Mouse (Mus musculus) urinary bladder, postnatal 36 days (tissue): ENCODE results near the gene Srrm4.

ENCODE experiments used
- DNase-seq, 2 experiments: peaks; one replicate each; pipeline ENCODE4 v3.0.0; 2022; ENCODE audit warnings: low spot score in 2 of 2, mixed read lengths in 1 of 2

The Srrm4 gene

GRCm38 (mm10) chr5:116553106-116553505 is 38.5 kb downstream of the Srrm4 start:
- DNase-seq = no peak

- DNase-seq = no peak
These were observed 39.0 kb downstream of the Srrm4 start for GRCm38 (mm10) chr5:116552584-116552983.

- DNase-seq = no peak
These were observed 45.9 kb downstream of the Srrm4 start for GRCm38 (mm10) chr5:116545746-116546145.

GRCm38 (mm10) chr5:116542317-116542716 is 49.3 kb downstream of the Srrm4 start:
- no peak for DNase-seq

GRCm38 (mm10) chr5:116541128-116541527 is 50.5 kb downstream of the Srrm4 start:
- no peak for DNase-seq

GRCm38 (mm10) chr5:116539360-116539759 is 52.3 kb downstream of the Srrm4 start:
- DNase-seq = no peak

- no peak for DNase-seq
These were observed 53.1 kb downstream of the Srrm4 start for GRCm38 (mm10) chr5:116538491-116538890.

- DNase-seq = no peak
These were observed 65.3 kb downstream of the Srrm4 start for GRCm38 (mm10) chr5:116526324-116526723.

GRCm38 (mm10) chr5:116525308-116525707 is 66.3 kb downstream of the Srrm4 start:
- no peak for DNase-seq

GRCm38 (mm10) chr5:116523553-116523952 is 68.1 kb downstream of the Srrm4 start:
- no peak for DNase-seq

- DNase-seq = no peak
These were observed 68.5 kb downstream of the Srrm4 start for GRCm38 (mm10) chr5:116523079-116523478.

GRCm38 (mm10) chr5:116522273-116522672 is 69.3 kb downstream of the Srrm4 start:
- DNase-seq = no peak

- DNase-seq = no peak
These were observed 73.6 kb downstream of the Srrm4 start for GRCm38 (mm10) chr5:116518047-116518446.

- DNase-seq = no peak
These were observed 79.5 kb downstream of the Srrm4 start for GRCm38 (mm10) chr5:116512135-116512534.

- no peak for DNase-seq
These were observed 81.4 kb downstream of the Srrm4 start for GRCm38 (mm10) chr5:116510229-116510628.

GRCm38 (mm10) chr5:116501342-116501741 is 90.3 kb downstream of the Srrm4 start:
- no peak for DNase-seq

GRCm38 (mm10) chr5:116498880-116499640 is 92.6 kb downstream of the Srrm4 start:
- DNase-seq = no peak

- DNase-seq = no peak
These were observed 93.8 kb downstream of the Srrm4 start for GRCm38 (mm10) chr5:116497866-116498265.

- no peak for DNase-seq
These were observed 94.4 kb downstream of the Srrm4 start for GRCm38 (mm10) chr5:116497205-116497604.

- DNase-seq = no peak
These were observed 94.9 kb downstream of the Srrm4 start for GRCm38 (mm10) chr5:116496717-116497116.

- DNase-seq = no peak
These were observed 96.2 kb downstream of the Srrm4 start for GRCm38 (mm10) chr5:116495466-116495865.

- DNase-seq = no peak
These were observed 97.2 kb downstream of the Srrm4 start for GRCm38 (mm10) chr5:116494377-116494776.

- DNase-seq = no peak
These were observed 98.9 kb downstream of the Srrm4 start for GRCm38 (mm10) chr5:116492726-116493125.
